Mouse (Mus musculus) heart, postnatal 36 days (tissue): ENCODE results near the gene Defa36. TPM values are rescaled to one million over a fixed set of nuclear protein-coding genes. Genes with fewer than 3 reads are reported as not detected.
"Not testable (repeated sequence)": the region's sequence is repeated elsewhere in the genome, so short reads cannot be mapped to it uniquely, and the experiment has no call there.

Experiments used
- DNase-seq, 2 experiments: peaks; one replicate each; pipeline ENCODE4 v3.0.0; 2021 to 2022
- intact Hi-C: fragments of 180-260 bp; cut with DNase I; formaldehyde crosslinking; loops from one replicate; pipeline ENCODE4 v1.15.1; 2025
- total RNA-seq, 2 experiments: library from RNA; stranded (reverse); gene quantifications; 2 replicates each; pipeline ENCODE4 v1.2.3; 2021

Gene Defa36
- not detected for total RNA-seq

GRCm38 (mm10) chr8:21427111-21427510 is at the start of gene Defa36:
TSS of gene Defa36 (plus strand) at chr8:21427411.
- intact Hi-C loops, DNase-seq: not testable (repeated sequence)

- DNase-seq, intact Hi-C loops: not testable (repeated sequence)
Observed at GRCm38 (mm10) chr8:21378215-21378614, 49.0 kb upstream of the Defa36 start, which contains the start of gene Defa2. TSS of gene Defa2 (plus strand) at chr8:21378515.

- DNase-seq, intact Hi-C loops: not testable (repeated sequence)
Observed at GRCm38 (mm10) chr8:21391511-21391910, 35.7 kb upstream of the Defa36 start, which contains the start of gene Defa33. TSS of gene Defa33 (plus strand) at chr8:21391811.

- DNase-seq, intact Hi-C loops: not testable (repeated sequence)
Observed at GRCm38 (mm10) chr8:21456460-21456859, 29.2 kb downstream of the Defa36 start, which contains the start of gene Gm7849. TSS of gene Gm7849 (minus strand) at chr8:21456560.

Other genes starting within 250 kb of the Defa36 start
- not detected for gene Defa31, start 235.8 kb upstream of the Defa36 start, total RNA-seq
- gene Gm15293, start 225.8 kb upstream of the Defa36 start, total RNA-seq = not detected
- gene Gm15292, start 177.7 kb upstream of the Defa36 start, total RNA-seq = not detected
- not detected for gene Defa27, start 111.9 kb upstream of the Defa36 start, total RNA-seq
- not detected for gene Defa29, start 100.4 kb upstream of the Defa36 start, total RNA-seq
- not detected for gene Defa2, start 48.9 kb upstream of the Defa36 start, total RNA-seq
- not detected for gene Defa33, start 35.6 kb upstream of the Defa36 start, total RNA-seq
- gene Gm7849, start 29.1 kb downstream of the Defa36 start, total RNA-seq = not detected
- gene Defa20, start 81.8 kb downstream of the Defa36 start, total RNA-seq = not detected
- gene Defa32, start 101.6 kb downstream of the Defa36 start, total RNA-seq = not detected
- gene Defa37, start 138.0 kb downstream of the Defa36 start, total RNA-seq = not detected
- not detected for gene Defa28, start 155.6 kb downstream of the Defa36 start, total RNA-seq
- not detected for gene Gm7861, start 167.1 kb downstream of the Defa36 start, total RNA-seq
- not detected for gene Defa26, start 190.8 kb downstream of the Defa36 start, total RNA-seq
- not detected for gene Defa17, start 228.4 kb downstream of the Defa36 start, total RNA-seq
- gene Defa34, start 238.4 kb downstream of the Defa36 start, total RNA-seq = not detected